Mouse (Mus musculus) fibroblast of lung, adult 2 months (primary cell): ENCODE data around the gene Tppp2.

ENCODE experiments used
- DNase-seq: peaks from one replicate; pipeline ENCODE4 v3.0.0-alpha.2; 2011; ENCODE audit warnings: low read depth

Tppp2 gene

DNA sequence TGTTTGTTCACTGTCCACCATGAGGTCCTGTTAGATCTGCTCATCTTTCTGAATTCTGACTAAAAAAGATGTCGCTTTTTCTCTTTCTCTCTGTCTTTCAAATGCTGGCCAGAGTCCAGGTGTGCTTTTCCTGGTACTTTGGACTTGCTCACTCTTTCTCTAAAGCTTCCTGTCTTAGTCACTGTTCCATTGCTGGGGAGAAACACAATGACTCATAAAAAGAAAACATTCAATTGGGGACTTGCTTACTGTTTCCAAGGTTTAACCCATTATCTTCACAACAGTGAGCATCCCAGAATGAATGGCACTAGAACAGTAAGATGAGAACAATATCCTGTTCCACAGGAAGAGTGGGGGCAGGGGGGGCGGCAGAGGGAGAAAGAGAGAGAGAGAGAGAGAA, 42.1 kb downstream of the Tppp2 start:
- no peak for DNase-seq

DNA sequence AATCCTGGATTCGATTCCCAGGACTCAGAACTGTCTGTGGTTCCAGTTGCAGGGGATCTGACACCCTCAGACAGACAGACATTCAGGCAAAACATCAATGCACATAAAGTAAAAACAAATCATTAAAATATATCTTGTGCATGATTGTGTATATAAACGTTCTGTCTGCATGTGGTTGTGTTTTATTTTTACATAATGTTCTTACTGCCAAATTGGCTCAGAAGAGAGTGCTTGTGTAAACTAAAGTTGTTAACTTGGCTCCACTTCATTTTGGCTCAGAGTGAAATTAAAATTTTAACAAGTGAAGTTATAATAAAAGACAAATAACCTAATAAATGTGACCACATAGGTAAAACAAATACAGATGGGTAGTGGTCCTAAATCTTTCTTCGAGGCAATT, 49.2 kb downstream of the Tppp2 start:
- no peak for DNase-seq
